Mouse (Mus musculus): ENCODE data around the gene AC109138.7. TPM values are rescaled to one million over a fixed set of nuclear protein-coding genes. Genes with fewer than 3 reads are reported as not detected.

The AC109138.7 gene
- polyA plus RNA-seq, 1 experiment from 2014 or later, result not detected

DNA sequence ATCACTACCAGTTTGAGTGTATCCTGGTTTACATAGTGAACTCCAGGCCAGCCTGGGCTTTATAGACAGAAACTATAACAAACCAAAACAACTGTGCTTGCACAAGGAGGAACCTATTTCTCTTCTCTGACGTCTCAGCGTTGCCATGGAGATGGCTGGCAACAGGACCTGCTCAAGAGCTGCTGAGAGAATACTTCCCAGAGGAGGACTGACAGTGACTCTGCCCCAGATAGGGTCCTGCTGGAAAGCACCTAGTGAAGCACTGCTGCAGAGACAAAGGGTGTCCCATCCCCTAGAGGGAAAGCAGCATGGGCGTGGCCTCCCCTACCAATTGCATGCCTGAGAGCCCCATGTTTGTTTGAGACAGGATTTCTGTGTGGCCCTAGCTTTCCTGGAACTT is 32.3 kb upstream of the AC109138.7 start:
- H3K4me2 ChIP-seq, result no peak overlapping the region
- H3K9me3 ChIP-seq (replicated peaks), result no peaks in the 10 kb centered on the region
- 40% methylated on average over 3 of the region's 3 CpGs for WGBS (ENCODE audit: insufficient replicate concordance)
- no peak overlapping the region for H3K27ac ChIP-seq (replicated peaks)
- no peak for ATAC-seq (ENCODE audit: insufficient read depth)
- peaks cover 34% of the 10 kb centered on the region for H3K4me1 ChIP-seq (replicated peaks)
- no peak overlapping the region for H3K4me3 ChIP-seq (replicated peaks)
- H3K36me3 ChIP-seq (replicated peaks), result no peaks in the 10 kb centered on the region
- no peak overlapping the region for H3K9ac ChIP-seq
- no peaks in the 10 kb centered on the region; the same call in 1 of the 2 replicates for H3K27me3 ChIP-seq

DNA sequence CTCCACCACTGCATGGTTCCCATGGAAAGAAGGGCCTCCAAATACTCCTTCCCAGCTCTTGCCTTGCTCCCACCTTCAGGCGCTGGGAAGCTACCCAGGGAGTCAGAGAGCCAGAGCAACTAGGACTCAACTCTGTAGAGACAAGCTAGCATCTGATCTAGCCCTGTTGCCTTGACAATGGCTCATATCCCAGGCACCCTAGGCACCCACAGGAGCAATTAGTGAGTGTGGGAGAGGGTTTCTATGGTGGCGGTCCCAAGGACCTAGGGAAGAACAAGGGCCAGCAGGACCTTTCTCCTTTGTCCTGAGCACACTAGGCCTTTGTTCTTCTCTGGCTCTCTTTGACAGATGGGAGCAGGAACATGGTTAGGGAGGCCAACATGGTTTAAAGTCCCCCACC is 30.5 kb upstream of the AC109138.7 start:
- no peaks in the 10 kb centered on the region for H3K36me3 ChIP-seq (replicated peaks)
- WGBS (ENCODE audit: insufficient replicate concordance), result 62% methylated on average over 2 of the region's 2 CpGs
- no peak overlapping the region for H3K4me2 ChIP-seq
- no peak overlapping the region for H3K27ac ChIP-seq (replicated peaks)
- no peak overlapping the region for H3K9ac ChIP-seq
- H3K9me3 ChIP-seq (replicated peaks), result no peaks in the 10 kb centered on the region
- H3K27me3 ChIP-seq, result no peaks in the 10 kb centered on the region; the same call in 1 of the 2 replicates
- H3K4me1 ChIP-seq (replicated peaks), result peaks cover 38% of the 10 kb centered on the region
- no peak for ATAC-seq (ENCODE audit: insufficient read depth)
- no peak overlapping the region for H3K4me3 ChIP-seq (replicated peaks)

DNA sequence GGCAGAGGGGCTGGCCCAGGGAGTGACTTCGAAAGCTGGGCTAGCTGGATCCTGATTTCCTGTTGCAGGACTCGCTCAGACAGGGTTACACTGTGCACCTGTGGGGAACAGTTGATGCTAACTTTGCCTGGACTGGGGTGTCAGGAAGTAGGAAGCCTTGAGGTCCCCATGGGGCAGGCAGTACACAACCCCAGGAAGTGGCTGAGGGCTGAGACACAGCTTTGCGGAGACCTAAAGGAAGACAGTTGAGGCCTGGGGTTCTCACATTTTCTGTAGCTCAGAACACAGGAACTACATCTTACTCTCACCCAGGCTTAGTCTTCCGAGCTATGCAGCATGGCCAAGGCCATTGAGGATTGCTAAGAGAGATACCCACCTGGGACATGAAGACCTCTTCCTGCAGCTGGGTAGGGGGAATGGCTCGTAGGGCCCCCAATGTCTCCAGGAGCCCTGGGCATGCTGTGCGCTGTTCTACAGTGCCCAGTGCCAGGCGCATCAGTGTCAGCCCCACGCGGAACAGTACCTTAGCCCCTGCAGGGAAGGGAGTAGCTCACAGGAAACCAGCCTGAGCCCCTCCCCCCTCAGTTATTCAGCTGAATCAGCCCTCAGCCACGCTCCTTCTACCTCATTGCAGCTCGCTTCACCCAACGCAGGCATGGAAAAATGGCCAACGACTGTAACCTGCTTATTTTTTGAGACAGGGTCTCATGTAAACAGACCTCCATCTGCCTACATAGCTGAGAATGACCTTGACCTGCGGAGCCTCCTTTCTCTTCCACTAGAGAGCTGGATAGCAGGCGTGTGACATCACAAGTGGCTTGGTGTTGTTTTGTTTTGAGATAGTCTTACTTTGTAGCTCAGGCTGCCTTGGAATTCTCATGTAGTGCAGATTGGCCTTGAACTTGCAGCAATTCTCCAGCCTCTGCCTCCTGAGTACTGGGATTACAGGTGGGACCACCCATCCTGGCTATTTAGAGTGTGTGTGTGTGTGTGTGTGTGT is 28.9 kb upstream of the AC109138.7 start:
- Histone ChIP-seq H3K4me1 (replicated peaks) (peaks cover 37% of the 10 kb centered on the region), H3K9ac (no peak overlapping the region), H3K9me3 (replicated peaks) (no peaks in the 10 kb centered on the region), H3K4me2 (peak overlapping the region; percentile 19; the same call in 1 of the 2 replicates), H3K36me3 (replicated peaks) (no peaks in the 10 kb centered on the region), H3K27me3 (no peaks in the 10 kb centered on the region; the same call in 1 of the 2 replicates), H3K4me3 (replicated peaks) (no peak overlapping the region), H3K27ac (replicated peaks) (peak overlapping the region; percentile 42; the same call in 1 of the 2 replicates)
- 24% methylated on average over 15 of the region's 15 CpGs for WGBS (ENCODE audit: insufficient replicate concordance)
- ATAC-seq (ENCODE audit: insufficient read depth), result peak; percentile 55; the same call in 1 of the 2 replicates

DNA sequence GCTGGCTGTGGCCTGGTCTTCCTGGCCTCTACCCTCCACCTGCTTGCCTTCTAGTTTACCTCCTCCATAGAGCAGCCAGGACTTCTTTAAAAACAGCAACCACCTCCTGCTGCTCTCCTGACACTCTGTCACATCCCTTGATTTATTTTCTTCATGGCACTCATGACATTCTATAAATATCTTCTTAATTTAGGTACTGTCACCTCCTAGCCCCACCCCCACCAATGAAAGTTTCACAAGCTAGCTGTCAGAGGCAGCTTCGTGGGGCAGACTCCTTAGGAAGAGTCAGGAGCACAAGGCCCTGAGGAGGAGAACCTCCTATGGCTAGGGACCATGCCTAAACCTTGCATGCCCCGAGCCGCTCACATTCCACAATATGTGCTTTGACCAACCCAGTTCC is 26.9 kb upstream of the AC109138.7 start:
- WGBS (ENCODE audit: insufficient replicate concordance), result 64% methylated on average over 3 of the region's 3 CpGs
- no peak for ATAC-seq (ENCODE audit: insufficient read depth)
- Histone ChIP-seq H3K36me3 (replicated peaks) (no peaks in the 10 kb centered on the region), H3K4me1 (replicated peaks) (peaks cover 45% of the 10 kb centered on the region), H3K4me3 (replicated peaks) (no peak overlapping the region), H3K9ac (no peak overlapping the region), H3K27me3 (no peaks in the 10 kb centered on the region), H3K27ac (replicated peaks) (no peak overlapping the region), H3K4me2 (no peak overlapping the region), H3K9me3 (replicated peaks) (no peaks in the 10 kb centered on the region)

DNA sequence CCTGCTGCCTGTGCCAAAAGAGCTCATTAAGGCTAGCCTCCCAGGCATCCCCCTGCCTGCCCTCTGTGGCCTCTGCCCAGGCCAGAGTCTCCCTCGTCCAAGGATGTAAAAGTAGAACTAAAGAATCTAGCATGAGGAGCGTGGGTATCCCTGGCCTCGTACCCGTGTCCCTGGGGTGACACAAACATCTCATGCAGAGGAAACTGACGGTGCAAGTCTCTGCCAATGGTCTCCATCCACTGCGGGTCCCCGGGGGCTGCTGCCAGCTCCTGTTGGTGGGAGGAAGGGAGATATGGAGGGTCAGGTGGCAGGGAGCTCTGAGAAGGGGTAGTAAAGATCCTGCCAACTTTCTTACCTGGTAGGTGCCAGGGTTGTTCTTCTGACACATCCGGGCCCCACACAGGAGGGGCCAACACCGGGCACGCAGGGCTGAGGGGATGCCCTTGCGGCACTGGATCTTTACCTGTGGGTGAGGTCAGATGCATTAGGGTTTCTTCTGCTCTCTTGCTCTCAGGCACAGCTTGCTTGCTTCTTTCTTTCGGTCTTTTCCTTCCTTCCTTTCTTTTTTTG is 25.0 kb upstream of the AC109138.7 start:
- H3K4me2 ChIP-seq, result no peak overlapping the region

DNA sequence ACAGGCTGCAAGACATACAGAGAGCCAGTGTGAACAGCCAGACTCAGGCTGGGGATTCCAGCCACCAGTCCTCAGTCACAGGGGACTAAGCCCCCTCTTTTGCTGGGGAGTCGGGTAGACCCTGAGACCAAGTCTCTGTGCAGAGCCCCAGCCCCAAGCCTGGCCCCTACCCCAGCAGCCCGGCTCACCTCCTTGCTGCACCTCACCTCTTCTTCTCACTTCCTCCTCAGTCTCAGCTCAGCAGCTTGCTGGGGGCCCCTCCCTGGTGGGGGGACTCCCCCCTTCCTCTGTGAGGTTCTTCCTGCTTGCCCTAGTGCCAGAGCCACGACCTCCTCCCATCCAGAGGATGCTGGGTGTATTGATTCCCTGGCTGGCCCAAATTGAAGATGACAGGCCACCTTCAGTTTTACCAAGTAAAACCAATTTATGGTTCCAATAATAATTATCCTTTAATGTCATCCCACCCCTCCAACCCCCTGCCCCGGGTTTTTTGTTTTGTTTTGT is 23.3 kb upstream of the AC109138.7 start, which contains the start of gene Tbc1d10c:
Gene Tbc1d10c, minus strand, starts transcription at position 454 of the 504 bp plus-strand sequence.
- ATAC-seq (ENCODE audit: insufficient read depth), result no peak
- H3K36me3 ChIP-seq (replicated peaks), result peaks cover 30% of the 10 kb centered on the region
- peak within 1 kb of the TSS; percentile 87 for H3K27ac ChIP-seq (replicated peaks)
- 18% methylated on average over 4 of the region's 4 CpGs for WGBS (ENCODE audit: insufficient replicate concordance)
- no peaks in the 10 kb centered on the region for H3K27me3 ChIP-seq
- peak within 1 kb of the TSS; percentile 88 for H3K4me2 ChIP-seq
- H3K9ac ChIP-seq, result peak within 1 kb of the TSS; percentile 92
- peaks cover 56% of the 10 kb centered on the region for H3K4me1 ChIP-seq (replicated peaks)
- peak within 1 kb of the TSS; percentile 86 for H3K4me3 ChIP-seq (replicated peaks)
- H3K9me3 ChIP-seq (replicated peaks), result no peaks in the 10 kb centered on the region

More for the DNA sequence above, 25.0 kb upstream of the AC109138.7 start:
- Histone ChIP-seq H3K36me3 (replicated peaks) (peaks cover 13% of the 10 kb centered on the region), H3K27me3 (no peaks in the 10 kb centered on the region), H3K27ac (replicated peaks) (no peak overlapping the region), H3K4me3 (replicated peaks) (no peak overlapping the region), H3K9me3 (replicated peaks) (no peaks in the 10 kb centered on the region), H3K4me1 (replicated peaks) (peaks cover 53% of the 10 kb centered on the region), H3K9ac (no peak overlapping the region)
- 70% methylated on average over 12 of the region's 12 CpGs for WGBS (ENCODE audit: insufficient replicate concordance)
- ATAC-seq (ENCODE audit: insufficient read depth), result no peak

DNA sequence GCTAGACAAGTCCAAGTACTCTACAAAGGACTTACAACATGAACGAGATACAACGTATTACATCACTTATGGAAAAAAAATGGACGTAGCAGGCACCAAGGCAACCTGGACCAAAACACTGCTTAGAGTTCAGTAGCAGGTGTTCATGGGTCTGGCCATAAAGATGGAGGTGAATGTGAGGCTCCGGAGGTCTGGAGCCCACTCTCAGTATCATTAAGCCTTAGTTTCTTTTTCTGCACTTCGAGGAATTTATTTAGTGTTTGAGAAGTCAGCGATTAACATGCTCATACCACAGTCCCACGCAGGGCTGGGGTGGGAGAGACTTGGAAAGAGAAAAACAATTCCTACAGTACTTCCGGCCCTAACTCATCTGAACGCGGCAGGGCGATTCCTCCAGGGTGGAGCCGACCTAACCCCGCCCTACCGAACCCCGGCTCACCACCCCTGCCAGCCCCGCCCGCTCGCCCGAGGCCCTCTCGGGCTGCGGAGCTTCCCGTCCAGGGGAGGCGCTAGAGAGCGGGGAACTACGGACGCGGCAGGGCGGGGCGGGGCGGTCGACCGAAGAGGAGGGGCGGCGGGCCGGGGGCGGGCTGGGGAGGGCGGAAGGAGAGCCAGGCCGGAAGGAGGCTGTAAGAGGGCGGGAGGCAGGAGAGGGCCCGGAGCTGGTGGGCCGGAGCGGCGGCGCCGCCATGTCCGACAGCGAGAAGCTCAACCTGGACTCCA is 22.5 kb upstream of the AC109138.7 start, which contains the start of gene Ppp1ca:
Gene Ppp1ca, plus strand, starts transcription at position 538 of the 723 bp plus-strand sequence.
- ATAC-seq (ENCODE audit: insufficient read depth), result peak; percentile 93
- WGBS (ENCODE audit: insufficient replicate concordance), result 2% methylated on average over 42 of the region's 47 CpGs

DNA sequence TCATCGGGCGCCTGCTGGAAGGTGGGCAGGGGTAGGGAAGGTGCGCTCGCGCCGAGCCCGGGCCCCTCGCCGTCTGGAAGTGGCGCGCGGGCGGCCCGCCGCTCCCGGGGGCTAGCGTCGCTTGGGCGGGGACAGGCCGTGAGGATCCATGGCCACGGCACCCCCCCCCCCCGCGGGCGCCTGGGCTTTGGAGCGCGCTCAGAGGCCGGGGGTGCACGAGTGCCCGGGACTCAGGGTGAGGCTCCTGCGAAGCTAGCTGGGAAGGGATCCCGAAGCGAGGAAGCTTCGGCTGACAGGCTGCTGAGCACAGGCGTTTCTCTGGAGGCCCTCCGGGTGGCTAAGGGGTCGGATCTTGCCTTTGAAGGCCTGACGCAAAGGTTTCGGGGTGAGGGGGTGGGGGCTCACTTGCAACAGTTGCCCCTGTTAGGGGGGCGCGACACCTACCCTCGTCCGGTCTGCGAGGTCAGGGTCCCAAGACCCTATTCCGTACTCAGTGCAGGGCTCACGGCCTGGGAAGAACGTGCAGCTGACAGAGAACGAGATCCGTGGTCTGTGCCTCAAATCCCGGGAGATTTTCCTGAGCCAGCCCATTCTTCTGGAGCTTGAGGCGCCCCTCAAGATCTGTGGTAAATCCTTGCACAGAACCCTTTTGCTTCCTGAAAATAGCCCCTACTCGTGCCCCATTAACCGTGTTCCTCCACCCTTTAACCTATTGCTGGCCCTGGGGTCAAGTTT is 21.7 kb upstream of the AC109138.7 start:
- Histone ChIP-seq H3K9ac (peak overlapping the region; percentile 92), H3K4me1 (replicated peaks) (peaks cover 69% of the 10 kb centered on the region), H3K36me3 (replicated peaks) (peaks cover 46% of the 10 kb centered on the region), H3K27me3 (no peaks in the 10 kb centered on the region), H3K4me3 (replicated peaks) (peak overlapping the region; percentile 86), H3K4me2 (peak overlapping the region; percentile 88), H3K9me3 (replicated peaks) (no peaks in the 10 kb centered on the region), H3K27ac (replicated peaks) (peak overlapping the region; percentile 87)
- WGBS (ENCODE audit: insufficient replicate concordance), result under 1% methylated on average over 44 of the region's 52 CpGs
- ATAC-seq (ENCODE audit: insufficient read depth), result peak; percentile 60

More for the DNA sequence above, 22.5 kb upstream of the AC109138.7 start, which contains the start of gene Ppp1ca:
- Histone ChIP-seq H3K9ac (peak within 1 kb of the TSS; percentile 92), H3K4me1 (replicated peaks) (peaks cover 61% of the 10 kb centered on the region), H3K4me3 (replicated peaks) (peak within 1 kb of the TSS; percentile 86), H3K9me3 (replicated peaks) (no peaks in the 10 kb centered on the region), H3K4me2 (peak within 1 kb of the TSS; percentile 88), H3K27ac (replicated peaks) (peak within 1 kb of the TSS; percentile 87), H3K27me3 (no peaks in the 10 kb centered on the region), H3K36me3 (replicated peaks) (peaks cover 38% of the 10 kb centered on the region)

DNA sequence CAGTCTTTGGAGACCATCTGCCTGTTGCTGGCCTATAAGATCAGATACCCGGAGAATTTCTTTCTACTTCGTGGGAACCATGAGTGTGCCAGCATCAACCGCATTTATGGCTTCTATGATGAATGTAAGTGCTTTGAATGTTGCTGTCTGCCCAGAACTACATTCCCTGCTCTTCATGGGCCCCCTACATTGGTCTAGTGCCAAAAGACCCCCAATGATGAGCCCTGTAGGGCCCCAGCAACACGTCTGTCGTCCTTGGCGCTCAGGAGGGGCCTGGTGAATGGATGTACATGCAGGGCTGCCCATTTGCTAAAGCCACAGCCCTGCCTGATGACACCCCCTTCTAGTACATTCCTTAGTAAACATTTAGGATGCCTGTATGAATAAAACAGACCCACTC is 21.0 kb upstream of the AC109138.7 start:
- H3K36me3 ChIP-seq (replicated peaks), result peaks cover 53% of the 10 kb centered on the region

More for the DNA sequence above, 21.0 kb upstream of the AC109138.7 start:
- no peak for ATAC-seq (ENCODE audit: insufficient read depth)
- H3K27ac ChIP-seq (replicated peaks), result peak overlapping the region; percentile 87
- H3K4me3 ChIP-seq (replicated peaks), result peak overlapping the region; percentile 86
- peak overlapping the region; percentile 88 for H3K4me2 ChIP-seq
- WGBS (ENCODE audit: insufficient replicate concordance), result 46% methylated on average over 6 of the region's 6 CpGs
- peaks cover 71% of the 10 kb centered on the region for H3K4me1 ChIP-seq (replicated peaks)
- H3K27me3 ChIP-seq, result no peaks in the 10 kb centered on the region
- no peaks in the 10 kb centered on the region for H3K9me3 ChIP-seq (replicated peaks)
- H3K9ac ChIP-seq, result peak overlapping the region; percentile 92

All from liver, embryonic 15.5 days (tissue).